Mouse (Mus musculus): Measurements from ENCODE around the gene Dpp6. TPM values are rescaled to one million over a fixed set of nuclear protein-coding genes. Genes with fewer than 3 reads are reported as not detected.

Dpp6 gene
- polyA plus RNA-seq, 1 experiment from 2014 or later, result 1.3 TPM

DNA sequence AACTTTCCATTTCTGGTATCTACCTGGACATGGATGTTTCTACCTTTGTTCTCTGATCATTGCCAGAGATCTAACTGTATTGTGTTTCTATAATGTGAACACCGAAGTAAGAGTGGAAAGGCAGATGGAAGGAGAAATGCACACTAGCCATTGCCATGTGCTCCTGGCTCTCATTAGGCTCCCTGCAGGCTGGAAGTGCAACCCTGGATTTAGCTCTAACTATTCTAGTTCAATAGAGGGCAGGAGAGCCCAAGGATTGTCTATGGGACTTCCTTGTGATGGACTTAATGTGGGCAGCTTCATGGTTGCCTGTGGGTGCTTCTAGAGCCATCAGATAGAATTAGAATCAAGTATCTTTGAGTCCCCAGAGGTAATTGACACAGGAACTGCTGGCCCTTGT, 291.2 kb downstream of the Dpp6 start:
- no peak overlapping the region for H3K27ac ChIP-seq

GRCm38 (mm10) chr5:27122479-27122878, 305.5 kb downstream of the Dpp6 start:
- H3K9ac ChIP-seq (ENCODE audit: low read depth, low read length), result no peak overlapping the region
- TF ChIP-seq CTCF (IDR thresholded peaks at IDR 0.05; ENCODE audit: low read depth), result no peak
- H3K36me3 ChIP-seq (ENCODE audit: insufficient read depth, low read length), result no peaks in the 10 kb centered on the region
- DNase-seq (ENCODE audit: low spot score), result no peak
- no peaks in the 10 kb centered on the region for H3K27me3 ChIP-seq (ENCODE audit: insufficient read depth, low read length)
- H3K4me3 ChIP-seq (replicated peaks; ENCODE audit: low read depth, low read length), result no peak overlapping the region
- no peak overlapping the region for H3K4me2 ChIP-seq (ENCODE audit: low read length)
- 23% methylated on average over 2 of the region's 2 CpGs for WGBS
- H3K27ac ChIP-seq, result no peak overlapping the region
- H3K9me3 ChIP-seq (replicated peaks; ENCODE audit: low read length), result no peaks in the 10 kb centered on the region
- no peak for ATAC-seq (replicated peaks; ENCODE audit: low FRiP score, low read depth)
- H3K4me1 ChIP-seq (replicated peaks; ENCODE audit: insufficient read depth, low read length), result no peaks in the 10 kb centered on the region

More for the DNA sequence above, 291.2 kb downstream of the Dpp6 start:
- no peak for ATAC-seq (replicated peaks; ENCODE audit: low FRiP score, low read depth)
- Histone ChIP-seq H3K4me1 (replicated peaks; ENCODE audit: insufficient read depth, low read length) (no peaks in the 10 kb centered on the region), H3K9me3 (replicated peaks; ENCODE audit: low read length) (no peaks in the 10 kb centered on the region), H3K36me3 (ENCODE audit: insufficient read depth, low read length) (no peaks in the 10 kb centered on the region), H3K4me3 (replicated peaks; ENCODE audit: low read depth, low read length) (no peak overlapping the region), H3K4me2 (ENCODE audit: low read length) (no peak overlapping the region), H3K9ac (ENCODE audit: low read depth, low read length) (no peak overlapping the region), H3K27me3 (ENCODE audit: insufficient read depth, low read length) (no peaks in the 10 kb centered on the region)
- no peak for DNase-seq (ENCODE audit: low spot score)
- TF ChIP-seq CTCF (IDR thresholded peaks at IDR 0.05; ENCODE audit: low read depth), result no peak
- 91% methylated on average over 1 of the region's 1 CpGs for WGBS

- 78% methylated on average over 2 of the region's 2 CpGs for WGBS
- no peak overlapping the region for H3K4me2 ChIP-seq (ENCODE audit: low read length)
- no peak overlapping the region for H3K27ac ChIP-seq
- H3K27me3 ChIP-seq (ENCODE audit: insufficient read depth, low read length), result no peaks in the 10 kb centered on the region
- no peak for ATAC-seq (replicated peaks; ENCODE audit: low FRiP score, low read depth)
- DNase-seq (ENCODE audit: low spot score), result no peak
- H3K36me3 ChIP-seq (ENCODE audit: insufficient read depth, low read length), result no peaks in the 10 kb centered on the region
- no peak for TF ChIP-seq CTCF (IDR thresholded peaks at IDR 0.05; ENCODE audit: low read depth)
- no peak overlapping the region for H3K9ac ChIP-seq (ENCODE audit: low read depth, low read length)
- H3K4me3 ChIP-seq (replicated peaks; ENCODE audit: low read depth, low read length), result no peak overlapping the region
- H3K9me3 ChIP-seq (replicated peaks; ENCODE audit: low read length), result no peaks in the 10 kb centered on the region
- H3K4me1 ChIP-seq (replicated peaks; ENCODE audit: insufficient read depth, low read length), result no peaks in the 10 kb centered on the region
These were observed 305.9 kb downstream of the Dpp6 start for GRCm38 (mm10) chr5:27122944-27123343.

GRCm38 (mm10) chr5:27126034-27126433, 309.0 kb downstream of the Dpp6 start:
- Histone ChIP-seq H3K4me3 (replicated peaks; ENCODE audit: low read depth, low read length) (no peak overlapping the region), H3K9ac (ENCODE audit: low read depth, low read length) (no peak overlapping the region), H3K4me2 (ENCODE audit: low read length) (no peak overlapping the region), H3K4me1 (replicated peaks; ENCODE audit: insufficient read depth, low read length) (no peaks in the 10 kb centered on the region), H3K27ac (no peak overlapping the region), H3K36me3 (ENCODE audit: insufficient read depth, low read length) (no peaks in the 10 kb centered on the region), H3K9me3 (replicated peaks; ENCODE audit: low read length) (no peaks in the 10 kb centered on the region), H3K27me3 (ENCODE audit: insufficient read depth, low read length) (no peaks in the 10 kb centered on the region)
- TF ChIP-seq CTCF (IDR thresholded peaks at IDR 0.05; ENCODE audit: low read depth), result no peak
- 73% methylated on average over 4 of the region's 4 CpGs for WGBS
- no peak for DNase-seq (ENCODE audit: low spot score)
- no peak for ATAC-seq (replicated peaks; ENCODE audit: low FRiP score, low read depth)

- H3K4me2 ChIP-seq (ENCODE audit: low read length), result no peak overlapping the region
- H3K4me1 ChIP-seq (replicated peaks; ENCODE audit: insufficient read depth, low read length), result no peaks in the 10 kb centered on the region
- H3K9ac ChIP-seq (ENCODE audit: low read depth, low read length), result no peak overlapping the region
- H3K9me3 ChIP-seq (replicated peaks; ENCODE audit: low read length), result no peaks in the 10 kb centered on the region
- H3K36me3 ChIP-seq (ENCODE audit: insufficient read depth, low read length), result no peaks in the 10 kb centered on the region
- ATAC-seq (replicated peaks; ENCODE audit: low FRiP score, low read depth) (no peak), DNase-seq (ENCODE audit: low spot score) (no peak)
- H3K4me3 ChIP-seq (replicated peaks; ENCODE audit: low read depth, low read length), result no peak overlapping the region
- H3K27me3 ChIP-seq (ENCODE audit: insufficient read depth, low read length), result no peaks in the 10 kb centered on the region
- 78% methylated on average over 3 of the region's 3 CpGs for WGBS
- no peak for TF ChIP-seq CTCF (IDR thresholded peaks at IDR 0.05; ENCODE audit: low read depth)
- H3K27ac ChIP-seq, result no peak overlapping the region
These were observed 316.2 kb downstream of the Dpp6 start for GRCm38 (mm10) chr5:27133196-27133595.

- 87% methylated on average over 2 of the region's 2 CpGs for WGBS
- no peak for TF ChIP-seq CTCF (IDR thresholded peaks at IDR 0.05; ENCODE audit: low read depth)
- no peaks in the 10 kb centered on the region for H3K9me3 ChIP-seq (replicated peaks; ENCODE audit: low read length)
- no peak overlapping the region for H3K9ac ChIP-seq (ENCODE audit: low read depth, low read length)
- no peaks in the 10 kb centered on the region for H3K36me3 ChIP-seq (ENCODE audit: insufficient read depth, low read length)
- DNase-seq (ENCODE audit: low spot score), result no peak
- H3K4me3 ChIP-seq (replicated peaks; ENCODE audit: low read depth, low read length), result no peak overlapping the region
- no peaks in the 10 kb centered on the region for H3K27me3 ChIP-seq (ENCODE audit: insufficient read depth, low read length)
- no peak overlapping the region for H3K4me2 ChIP-seq (ENCODE audit: low read length)
- H3K4me1 ChIP-seq (replicated peaks; ENCODE audit: insufficient read depth, low read length), result no peaks in the 10 kb centered on the region
- no peak overlapping the region for H3K27ac ChIP-seq
- ATAC-seq (replicated peaks; ENCODE audit: low FRiP score, low read depth), result no peak
These were observed 317.5 kb downstream of the Dpp6 start for GRCm38 (mm10) chr5:27134436-27135005.

DNA sequence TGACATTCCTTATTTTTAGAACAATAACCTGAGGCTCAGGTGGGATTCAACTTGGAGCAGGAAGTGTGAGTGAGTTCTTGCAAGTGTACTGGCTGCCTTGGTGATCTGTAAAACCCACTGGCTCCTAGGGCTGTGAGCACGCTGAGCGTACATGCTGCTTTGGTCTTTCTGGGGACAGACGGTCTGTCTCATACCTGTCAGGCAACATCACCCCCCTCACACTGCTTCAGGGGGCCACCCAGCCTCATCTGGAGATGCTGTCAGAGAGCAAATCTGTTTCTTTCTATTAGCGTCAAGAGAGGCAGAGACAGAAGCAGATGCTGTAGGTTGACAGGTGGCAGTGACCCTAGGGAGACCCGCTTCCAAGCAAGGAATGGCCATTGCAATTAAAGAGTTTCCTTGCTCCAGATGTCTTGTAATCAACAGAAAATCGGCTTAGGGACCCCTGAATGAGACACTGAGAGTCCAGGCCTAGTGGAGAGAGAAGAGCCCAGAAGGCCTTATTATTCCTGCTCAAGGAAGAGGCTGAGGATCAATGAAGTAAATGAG, 330.5 kb downstream of the Dpp6 start:
- TF ChIP-seq CTCF (IDR thresholded peaks at IDR 0.05; ENCODE audit: low read depth), result no peak
- no peaks in the 10 kb centered on the region for H3K27me3 ChIP-seq (ENCODE audit: insufficient read depth, low read length)
- H3K9me3 ChIP-seq (replicated peaks; ENCODE audit: low read length), result no peaks in the 10 kb centered on the region
- no peak overlapping the region for H3K9ac ChIP-seq (ENCODE audit: low read depth, low read length)
- H3K4me3 ChIP-seq (replicated peaks; ENCODE audit: low read depth, low read length), result no peak overlapping the region
- no peak overlapping the region for H3K4me2 ChIP-seq (ENCODE audit: low read length)
- H3K27ac ChIP-seq, result no peak overlapping the region
- ATAC-seq (replicated peaks; ENCODE audit: low FRiP score, low read depth), result no peak
- H3K36me3 ChIP-seq (ENCODE audit: insufficient read depth, low read length), result no peaks in the 10 kb centered on the region
- H3K4me1 ChIP-seq (replicated peaks; ENCODE audit: insufficient read depth, low read length), result no peaks in the 10 kb centered on the region
- WGBS, result 76% methylated on average over 6 of the region's 6 CpGs
- no peak for DNase-seq (ENCODE audit: low spot score)

Data from kidney, postnatal 0 days (tissue).